Mouse (Mus musculus): ENCODE measurements around the gene Hils1.

- no peak for TF ChIP-seq EP300 (optimal IDR thresholded peaks at IDR 0.05)
- no peak for TF ChIP-seq CTCF (IDR thresholded peaks at IDR 0.05; ENCODE audit: low read depth)
These were observed 45.1 kb downstream of the Hils1 start for GRCm38 (mm10) chr11:95012487-95012886.
